Mouse (Mus musculus) MEL (cell line): Measurements from ENCODE around the gene Sorcs2. TPM values are rescaled to one million over a fixed set of nuclear protein-coding genes. Genes with fewer than 3 reads are reported as not detected.

ENCODE experiments used
- DNase-seq: peaks from one replicate; pipeline ENCODE4 v3.0.0; 2011; ENCODE audit warnings: low read depth, low spot score
- H3K27ac ChIP-seq: 2 replicates; pipeline ENCODE4 v1.5.1; 2012; ENCODE audit warnings: low read depth, mild to moderate bottlenecking, control low read depth, low read length, moderate library complexity; ENCODE audit not compliant: control insufficient read depth
- H3K27me3 ChIP-seq, 2 experiments: fragments of 150-350 bp in 1 of 2; sonication (generic) in 1 of 2; 2 replicates each; pipeline ENCODE4 v1.6.1; 2012; ENCODE audit warnings: low read length in 2 of 2, mild to moderate bottlenecking in 2 of 2, improper control_type of control experiment in 1 of 2, moderate library complexity in 1 of 2; ENCODE audit not compliant: insufficient read depth in 2 of 2, control insufficient read depth in 1 of 2
- H3K36me3 ChIP-seq, 2 experiments: 2 replicates each; pipeline ENCODE4 v1.6.1; 2012 to 2014; ENCODE audit warnings: low read length in 2 of 2, improper control_type of control experiment in 1 of 2, inconsistent platforms in 1 of 2, mild to moderate bottlenecking in 1 of 2; ENCODE audit not compliant: insufficient read depth in 2 of 2, control insufficient read depth in 1 of 2
- H3K4me1 ChIP-seq, 2 experiments: fragments of 150-350 bp in 1 of 2; sonication (generic) in 1 of 2; 2 replicates each; pipeline ENCODE4 v1.6.1; 2012; ENCODE audit warnings: low read length in 2 of 2, improper control_type of control experiment in 1 of 2, mild to moderate bottlenecking in 1 of 2; ENCODE audit not compliant: insufficient read depth in 2 of 2, control insufficient read depth in 1 of 2
- H3K4me3 ChIP-seq, 2 experiments: fragments of 150-350 bp in 1 of 2; sonication (generic) in 1 of 2; 2 replicates each; pipeline ENCODE4 v1.5.1; 2012; ENCODE audit warnings: low read depth in 2 of 2, low read length in 2 of 2, mild to moderate bottlenecking in 2 of 2, moderate library complexity in 2 of 2, control low read depth in 1 of 2, improper control_type of control experiment in 1 of 2; ENCODE audit not compliant: control insufficient read depth in 1 of 2, insufficient read depth in 1 of 2
- H3K79me2 ChIP-seq: 2 replicates; pipeline ENCODE4 v1.6.1; 2012; ENCODE audit warnings: mild to moderate bottlenecking, low read length, moderate library complexity; ENCODE audit not compliant: control insufficient read depth, poor library complexity, insufficient read depth
- H3K9ac ChIP-seq: 2 replicates; pipeline ENCODE4 v1.6.1; 2012; ENCODE audit warnings: low read depth, mild to moderate bottlenecking, control low read depth, low read length, moderate library complexity; ENCODE audit not compliant: control insufficient read depth, poor library complexity, severe bottlenecking
- H3K9me3 ChIP-seq: fragments of 150-350 bp; sonication (generic); replicated peaks from 2 replicates; pipeline ENCODE4 v1.6.1; 2012; ENCODE audit warnings: mild to moderate bottlenecking, low read length, improper control_type of control experiment, moderate library complexity; ENCODE audit not compliant: insufficient read depth
- E2F4 ChIP-seq: IDR thresholded peaks from 2 replicates; pipeline ENCODE4 v1.6.1; 2011; ENCODE audit warnings: low read depth, low read length, improper control_type of control experiment, borderline replicate concordance
- ELF1 ChIP-seq: IDR thresholded peaks from 2 replicates; pipeline ENCODE4 v1.6.1; 2014; ENCODE audit warnings: low read depth, mild to moderate bottlenecking, inconsistent platforms, low read length, improper control_type of control experiment, moderate library complexity
- EP300 ChIP-seq, 2 experiments: IDR thresholded peaks; 2 replicates each; pipeline ENCODE4 v1.6.1; 2011; ENCODE audit warnings: improper control_type of control experiment in 2 of 2, low read length in 2 of 2, low read depth in 1 of 2, mild to moderate bottlenecking in 1 of 2
- GABPA ChIP-seq: IDR thresholded peaks from 2 replicates; pipeline ENCODE4 v1.6.1; 2012; ENCODE audit warnings: low read depth, mild to moderate bottlenecking, inconsistent platforms, low read length, improper control_type of control experiment, moderate library complexity
- JUND ChIP-seq: IDR thresholded peaks from 2 replicates; pipeline ENCODE4 v1.6.1; 2011; ENCODE audit warnings: low read depth, mild to moderate bottlenecking, improper control_type of control experiment, low read length
- MEF2A ChIP-seq: IDR thresholded peaks from 2 replicates; pipeline ENCODE4 v1.6.1; 2014; ENCODE audit warnings: low read depth, mild to moderate bottlenecking, inconsistent platforms, low read length, improper control_type of control experiment; ENCODE audit not compliant: poor library complexity, insufficient replicate concordance, severe bottlenecking; ENCODE audit errors: extremely low read depth
- NELFE ChIP-seq: IDR thresholded peaks from 2 replicates; pipeline ENCODE4 v1.6.1; 2011; ENCODE audit warnings: low read depth, low read length, improper control_type of control experiment
- POLR2A ChIP-seq, 2 experiments: IDR thresholded peaks; 2 replicates each; pipeline ENCODE4 v1.6.1; 2011 to 2012; ENCODE audit warnings: low read length in 2 of 2, mild to moderate bottlenecking in 2 of 2, control low read depth in 1 of 2, improper control_type of control experiment in 1 of 2, low read depth in 1 of 2, moderate library complexity in 1 of 2; ENCODE audit not compliant: control insufficient read depth in 1 of 2, insufficient read depth in 1 of 2, poor library complexity in 1 of 2
- POLR2AphosphoS2 ChIP-seq: IDR thresholded peaks from 2 replicates; pipeline ENCODE4 v1.6.1; 2011; ENCODE audit warnings: low read length, improper control_type of control experiment
- RAD21 ChIP-seq: IDR thresholded peaks from 2 replicates; pipeline ENCODE4 v1.6.1; 2011; ENCODE audit warnings: mild to moderate bottlenecking, low read depth, low read length, improper control_type of control experiment
- RCOR1 ChIP-seq: IDR thresholded peaks from 2 replicates; pipeline ENCODE4 v1.6.1; 2012; ENCODE audit warnings: low read depth, mild to moderate bottlenecking, inconsistent platforms, low read length, improper control_type of control experiment
- SMC3 ChIP-seq: IDR thresholded peaks from 2 replicates; pipeline ENCODE4 v1.6.1; 2011; ENCODE audit warnings: low read depth, low read length, improper control_type of control experiment
- TAL1 ChIP-seq: IDR thresholded peaks from 2 replicates; pipeline ENCODE4 v1.6.1; 2012; ENCODE audit warnings: mild to moderate bottlenecking, inconsistent platforms, low read length, moderate library complexity, mixed read lengths
- TBP ChIP-seq: IDR thresholded peaks from 2 replicates; pipeline ENCODE4 v1.8.0; 2011; ENCODE audit warnings: low read depth, low read length, improper control_type of control experiment
- UBTF ChIP-seq: IDR thresholded peaks from 2 replicates; pipeline ENCODE4 v1.6.1; 2012; ENCODE audit warnings: low read depth, mild to moderate bottlenecking, inconsistent platforms, low read length, improper control_type of control experiment, moderate library complexity, borderline replicate concordance; ENCODE audit not compliant: insufficient read depth
- ZC3H11A ChIP-seq: IDR thresholded peaks from 2 replicates; pipeline ENCODE4 v1.6.1; 2012; ENCODE audit warnings: low read depth, mild to moderate bottlenecking, inconsistent platforms, low read length, improper control_type of control experiment
- ZKSCAN1 ChIP-seq: IDR thresholded peaks from 2 replicates; pipeline ENCODE4 v1.6.1; 2012; ENCODE audit warnings: low read depth, mild to moderate bottlenecking, inconsistent platforms, low read length, improper control_type of control experiment, moderate library complexity
- ZMIZ1 ChIP-seq: IDR thresholded peaks from 2 replicates; pipeline ENCODE4 v1.6.1; 2012; ENCODE audit warnings: low read depth, mild to moderate bottlenecking, inconsistent platforms, low read length, improper control_type of control experiment, moderate library complexity
- polyA plus RNA-seq, 2 experiments: library from polyadenylated mRNA; stranded (reverse) in 1 of 2; unstranded in 1 of 2; fragments of >175 nt in 1 of 2; fragments of >200 nt in 1 of 2; gene quantifications; 2 replicates each; pipeline versions ENCODE4 v1.2.1 to v1.2.4; 2012; ENCODE audit warnings: low replicate concordance in 2 of 2, low read depth in 1 of 2; ENCODE audit not compliant: insufficient read length in 2 of 2, insufficient read depth in 1 of 2, missing spikeins in 1 of 2
- total RNA-seq: library from RNA; depleted of rRNA; stranded (reverse); fragments of 300-350 nt; gene quantifications from 2 replicates; pipeline ENCODE4 v1.2.3, GENCODE M21; 2012

The Sorcs2 gene
- total and polyA plus RNA-seq, 3 experiments, result not detected

GRCm38 (mm10) chr5:36398463-36399364 is 775 bp upstream of the Sorcs2 start:
- H3K27me3 ChIP-seq, result no peaks in the 10 kb centered on the region

DNA sequence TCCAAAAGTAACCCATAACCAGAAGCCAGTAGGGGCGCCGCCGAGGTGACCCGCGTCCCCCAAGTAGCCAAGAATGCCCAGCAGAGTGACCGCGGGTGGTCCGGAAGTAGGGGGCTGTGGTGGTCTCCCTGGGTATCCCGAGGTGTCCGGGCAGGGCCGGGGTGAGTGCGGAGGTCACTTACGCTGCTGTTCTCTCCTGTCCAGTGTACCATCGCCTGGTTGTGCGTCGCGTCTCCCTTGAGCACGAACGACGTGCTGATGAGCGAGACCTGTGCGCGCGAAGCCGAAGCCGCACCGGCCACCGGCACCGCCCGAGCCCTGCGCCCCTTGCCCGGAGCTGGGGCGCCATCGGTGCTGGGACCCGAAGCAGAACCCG is 567 bp downstream of the Sorcs2 start:
- Histone ChIP-seq H3K36me3 (no peaks in the 10 kb centered on the region), H3K27ac (no peak overlapping the region), H3K9ac (no peak overlapping the region), H3K9me3 (no peaks in the 10 kb centered on the region), H3K4me3 (no peak overlapping the region), H3K27me3 (no peaks in the 10 kb centered on the region), H3K4me1 (no peaks in the 10 kb centered on the region), H3K79me2 (no peaks in the 10 kb centered on the region)
- no peak for TF ChIP-seq ZC3H11A
- no peak for TF ChIP-seq UBTF
- no peak for TF ChIP-seq ZKSCAN1
- TF ChIP-seq ZMIZ1, result no peak
- TF ChIP-seq GABPA, result no peak
- no peak for TF ChIP-seq ELF1
- TF ChIP-seq SMC3, result no peak
- TF ChIP-seq TBP, result no peak
- TF ChIP-seq POLR2AphosphoS2, result no peak
- no peak for TF ChIP-seq JUND
- TF ChIP-seq RAD21, result no peak
- TF ChIP-seq POLR2A (IDR thresholded peaks at IDR 0.05; ENCODE audit: control insufficient read depth in 1 of 2, insufficient read depth in 1 of 2, low read depth in 1 of 2, low read length in 2 of 2, poor library complexity in 1 of 2), result no peak
- no peak for TF ChIP-seq RCOR1
- no peak for TF ChIP-seq EP300 (IDR thresholded peaks at IDR 0.05; ENCODE audit: low read depth in 1 of 2, low read length in 2 of 2)
- TF ChIP-seq TAL1, result no peak
- no peak for TF ChIP-seq E2F4
- TF ChIP-seq NELFE, result no peak
- no peak for TF ChIP-seq MEF2A
- no peak for DNase-seq

More at GRCm38 (mm10) chr5:36398463-36399364, 775 bp upstream of the Sorcs2 start:
- no peaks in the 10 kb centered on the region for H3K36me3 ChIP-seq
- no peak for TF ChIP-seq SMC3
- peak; percentile 5; the same call in 1 of the 2 replicates for TF ChIP-seq RAD21
- no peaks in the 10 kb centered on the region for H3K4me1 ChIP-seq
- no peak overlapping the region for H3K27ac ChIP-seq
- H3K4me3 ChIP-seq, result no peak overlapping the region
- H3K9ac ChIP-seq, result no peak overlapping the region
- H3K79me2 ChIP-seq, result no peaks in the 10 kb centered on the region
- H3K9me3 ChIP-seq, result no peaks in the 10 kb centered on the region
- no peak for DNase-seq
